Mouse (Mus musculus) CH12.LX (cell line): ENCODE results near the gene Armh1. TPM values are rescaled to one million over a fixed set of nuclear protein-coding genes. Genes with fewer than 3 reads are reported as not detected.

Experiments
- DNase-seq: peaks from one replicate; pipeline ENCODE4 v3.0.0-alpha.2; 2013; ENCODE audit errors: extremely low read depth
- H3K27ac ChIP-seq: 2 replicates; pipeline ENCODE4 v1.5.1; 2012; ENCODE audit warnings: low read depth, mild to moderate bottlenecking, control low read depth, moderate library complexity; ENCODE audit not compliant: insufficient read depth
- H3K27me3 ChIP-seq: replicated peaks from 2 replicates; pipeline ENCODE3; 2012; ENCODE audit warnings: inconsistent platforms
- H3K36me3 ChIP-seq, 2 experiments: replicated peaks in 1 of 2; 2 replicates each; pipeline versions ENCODE3 to v1.6.1; 2012; ENCODE audit warnings: inconsistent platforms in 1 of 2, low read length in 1 of 2, mild to moderate bottlenecking in 1 of 2, mixed read lengths in 1 of 2, moderate library complexity in 1 of 2; ENCODE audit not compliant: control insufficient read depth in 1 of 2, insufficient read depth in 1 of 2
- H3K4me1 ChIP-seq, 2 experiments: 2 replicates each; pipeline ENCODE4 v1.6.1; 2012; ENCODE audit warnings: inconsistent platforms in 1 of 2, moderate library complexity in 1 of 2; ENCODE audit not compliant: insufficient read depth in 2 of 2, control insufficient read depth in 1 of 2
- H3K4me2 ChIP-seq: 2 replicates; pipeline ENCODE4 v1.6.1; 2012; ENCODE audit warnings: low read depth, mild to moderate bottlenecking, control low read depth; ENCODE audit not compliant: poor library complexity, insufficient read depth, severe bottlenecking
- H3K4me3 ChIP-seq, 3 experiments: fragments of 150-350 bp in 1 of 3; sonication (generic) in 1 of 3; replicated peaks in 1 of 3; 2 replicates each; pipeline versions ENCODE3 to v1.5.1; 2011 to 2012; ENCODE audit warnings: low read depth in 2 of 3, low read length in 2 of 3, mild to moderate bottlenecking in 2 of 3, moderate library complexity in 2 of 3, control low read depth in 1 of 3, improper control_type of control experiment in 1 of 3, inconsistent platforms in 1 of 3, mixed read lengths in 1 of 3; ENCODE audit not compliant: poor library complexity in 1 of 3
- H3K79me2 ChIP-seq: replicated peaks from 2 replicates; pipeline ENCODE4 v1.6.1; 2012; ENCODE audit warnings: mild to moderate bottlenecking, moderate library complexity; ENCODE audit not compliant: control insufficient read depth, poor library complexity, insufficient read depth, severe bottlenecking; ENCODE audit errors: extremely low read depth
- H3K9ac ChIP-seq: 2 replicates; pipeline ENCODE4 v1.6.1; 2012; ENCODE audit warnings: low read depth, mild to moderate bottlenecking, control low read depth, moderate library complexity; ENCODE audit not compliant: insufficient read depth
- H3K9me3 ChIP-seq: replicated peaks from 2 replicates; pipeline ENCODE3; 2012; ENCODE audit warnings: low read length, inconsistent platforms, mixed read lengths
- BHLHE40 ChIP-seq: IDR thresholded peaks from 2 replicates; pipeline ENCODE4 v1.6.1; 2011; ENCODE audit warnings: mild to moderate bottlenecking, low read depth, low read length, improper control_type of control experiment
- CTCF ChIP-seq, 2 experiments: IDR thresholded peaks in 1 of 2; conservative IDR thresholded peaks in 1 of 2; 2 replicates each; pipeline ENCODE4 v1.5.1; 2011 to 2012; ENCODE audit warnings: low read depth in 2 of 2, low read length in 2 of 2, improper control_type of control experiment in 1 of 2, inconsistent platforms in 1 of 2, mild to moderate bottlenecking in 1 of 2, moderate library complexity in 1 of 2
- E2F4 ChIP-seq: IDR thresholded peaks from 2 replicates; pipeline ENCODE4 v1.6.1; 2011; ENCODE audit warnings: low read depth, low read length, improper control_type of control experiment; ENCODE audit not compliant: insufficient replicate concordance
- EP300 ChIP-seq: IDR thresholded peaks from 2 replicates; pipeline ENCODE4 v1.6.1; 2011; ENCODE audit warnings: low read length, improper control_type of control experiment
- ETS1 ChIP-seq: conservative IDR thresholded peaks from 2 replicates; pipeline ENCODE4 v1.6.1; 2012; ENCODE audit warnings: low read depth, mild to moderate bottlenecking, inconsistent platforms, low read length, improper control_type of control experiment, moderate library complexity
- HCFC1 ChIP-seq: IDR thresholded peaks from 2 replicates; pipeline ENCODE4 v1.6.1; 2012; ENCODE audit warnings: low read depth, mild to moderate bottlenecking, inconsistent platforms, low read length, improper control_type of control experiment
- JUN ChIP-seq: IDR thresholded peaks from 2 replicates; pipeline ENCODE4 v1.6.1; 2011; ENCODE audit warnings: low read depth, mild to moderate bottlenecking, low read length, improper control_type of control experiment, moderate library complexity; ENCODE audit not compliant: insufficient read depth
- MEF2A ChIP-seq: IDR thresholded peaks from 2 replicates; pipeline ENCODE4 v1.6.1; 2014; ENCODE audit warnings: low read depth, mild to moderate bottlenecking, inconsistent platforms, low read length, improper control_type of control experiment, borderline replicate concordance
- MXI1 ChIP-seq: IDR thresholded peaks from 2 replicates; pipeline ENCODE4 v1.6.1; 2011; ENCODE audit warnings: mild to moderate bottlenecking, low read depth, low read length, improper control_type of control experiment
- MYC ChIP-seq: IDR thresholded peaks from 2 replicates; pipeline ENCODE4 v1.6.1; 2011; ENCODE audit warnings: low read depth, mild to moderate bottlenecking, improper control_type of control experiment, low read length
- PAX5 ChIP-seq: IDR thresholded peaks from 2 replicates; pipeline ENCODE4 v1.6.1; 2012; ENCODE audit warnings: low read length, inconsistent platforms, mixed read lengths
- POLR2AphosphoS2 ChIP-seq: IDR thresholded peaks from 2 replicates; pipeline ENCODE4 v1.6.1; 2011; ENCODE audit warnings: low read depth, low read length, improper control_type of control experiment
- RAD21 ChIP-seq: IDR thresholded peaks from 2 replicates; pipeline ENCODE4 v1.6.1; 2011; ENCODE audit warnings: low read depth, mild to moderate bottlenecking, low read length, improper control_type of control experiment, moderate library complexity
- RCOR1 ChIP-seq: conservative IDR thresholded peaks from 2 replicates; pipeline ENCODE4 v1.6.1; 2012; ENCODE audit warnings: low read depth, mild to moderate bottlenecking, inconsistent platforms, low read length, improper control_type of control experiment
- SIN3A ChIP-seq: IDR thresholded peaks from 2 replicates; pipeline ENCODE4 v1.6.1; 2012; ENCODE audit warnings: low read length, improper control_type of control experiment, inconsistent platforms
- UBTF ChIP-seq: IDR thresholded peaks from 2 replicates; pipeline ENCODE4 v1.6.1; 2012; ENCODE audit warnings: low read depth, mild to moderate bottlenecking, inconsistent platforms, low read length, improper control_type of control experiment, moderate library complexity
- USF1 ChIP-seq: IDR thresholded peaks from 2 replicates; pipeline ENCODE4 v1.6.1; 2014; ENCODE audit warnings: low read depth, mild to moderate bottlenecking, inconsistent platforms, low read length, improper control_type of control experiment
- USF2 ChIP-seq: conservative IDR thresholded peaks from 2 replicates; pipeline ENCODE4 v1.6.1; 2011; ENCODE audit warnings: low read depth, low read length, improper control_type of control experiment
- ZKSCAN1 ChIP-seq: IDR thresholded peaks from 2 replicates; pipeline ENCODE4 v1.6.1; 2012; ENCODE audit warnings: low read depth, inconsistent platforms, low read length, improper control_type of control experiment, borderline replicate concordance
- ZMIZ1 ChIP-seq: IDR thresholded peaks from 2 replicates; pipeline ENCODE4 v1.6.1; 2012; ENCODE audit warnings: low read depth, mild to moderate bottlenecking, inconsistent platforms, low read length, improper control_type of control experiment
- ZNF384 ChIP-seq: IDR thresholded peaks from 2 replicates; pipeline ENCODE4 v1.6.1; 2012; ENCODE audit warnings: low read depth, low read length, improper control_type of control experiment, inconsistent platforms
- dilution Hi-C: fragments of 300-500 bp; cut with MboI; formaldehyde crosslinking; loops from 2 replicates; pipeline ENCODE4 v1.14.3; 2020; ENCODE audit warnings: low sequenced_read_pairs; ENCODE audit not compliant: extremely low pct_unique_long_range_greater_than_20kb, extremely low pct_ligation_motif_present
- in situ Hi-C: fragments of 300-500 bp; cut with MboI; formaldehyde crosslinking; loops from 3 replicates; pipeline ENCODE4 v1.14.3; 2019; ENCODE audit warnings: low sequenced_read_pairs, low pct_ligation_motif_present, low pct_unique_long_range_greater_than_20kb, mixed read lengths
- polyA plus RNA-seq: library from polyadenylated mRNA; unstranded; fragments of >175 nt; gene quantifications from 2 replicates; pipeline ENCODE4 v1.2.1, GENCODE M21; 2012; ENCODE audit warnings: low read depth; ENCODE audit not compliant: insufficient read length
- total RNA-seq, 2 experiments: library from RNA; depleted of rRNA; stranded (reverse); fragments of 300-350 nt in 1 of 2; fragments of >200 nt in 1 of 2; gene quantifications; 2 replicates each; pipeline ENCODE4 v1.2.3; 2012 to 2014

The Armh1 gene
- total and polyA plus RNA-seq, 3 experiments: not detected

GRCm38 (mm10) chr4:117253218-117254016 is 1.5 kb upstream of the Armh1 start:
- TF ChIP-seq RCOR1 (no peak), E2F4 (no peak), JUN (peak; percentile 47; the same call in 1 of the 2 replicates), MEF2A (peak; percentile 91), ETS1 (0 out of 2 replicates have a peak, but pooled peaks have one; percentile 9)
- TF ChIP-seq, all 38 proteins: peak for 3

GRCm38 (mm10) chr4:117252755-117253154 is 830 bp upstream of the Armh1 start:
- Histone ChIP-seq H3K27me3 (peaks cover 8% of the 10 kb centered on the region), H3K4me1 (peaks cover 0 to 33% of the 10 kb centered on the region in 2 experiments; a peak in 2 of 4 replicates), H3K4me3 (no peak overlapping the region), H3K9me3 (peaks cover 8% of the 10 kb centered on the region), H3K36me3 (no peaks in the 10 kb centered on the region), H3K9ac (no peak overlapping the region), H3K4me2 (no peak overlapping the region; the same call in 1 of the 2 replicates), H3K79me2 (no peaks in the 10 kb centered on the region), H3K27ac (no peak overlapping the region)
- TF ChIP-seq SIN3A (no peak), MYC (no peak), UBTF (no peak), PAX5 (no peak), ZNF384 (no peak), RAD21 (no peak), USF2 (no peak), ZKSCAN1 (no peak), MXI1 (no peak), POLR2AphosphoS2 (no peak), EP300 (no peak), BHLHE40 (no peak), CTCF (conservative IDR thresholded peaks at IDR 0.05 in 1 of 2, IDR thresholded peaks at IDR 0.05 in 1 of 2; ENCODE audit: low read depth in 2 of 2, low read length in 2 of 2) (no peak), ZMIZ1 (no peak), HCFC1 (no peak), USF1 (no peak), MEF2A (no peak)
- in situ Hi-C loops (no loop called here), dilution Hi-C loops (no loop called here)
- DNase-seq: no peak

More at GRCm38 (mm10) chr4:117253218-117254016, 1.5 kb upstream of the Armh1 start:
- no peak overlapping the region for H3K4me3 ChIP-seq
- DNase-seq: peak; percentile 38
- H3K9ac ChIP-seq: no peak overlapping the region
- peaks cover 2% of the 10 kb centered on the region for H3K9me3 ChIP-seq
- dilution Hi-C loops: no loop called here
- no peaks in the 10 kb centered on the region for H3K79me2 ChIP-seq
- no peak overlapping the region for H3K4me2 ChIP-seq
- peaks cover 6% of the 10 kb centered on the region for H3K27me3 ChIP-seq
- H3K36me3 ChIP-seq: no peaks in the 10 kb centered on the region
- H3K27ac ChIP-seq: no peak overlapping the region
- H3K4me1 ChIP-seq: peaks cover 0 to 33% of the 10 kb centered on the region in 2 experiments; a peak in 2 of 4 replicates
- in situ Hi-C loops: no loop called here
